Mouse (Mus musculus): ENCODE results near the gene Atp6v1f. TPM values are rescaled to one million over a fixed set of nuclear protein-coding genes. Genes with fewer than 3 reads are reported as not detected.

The Atp6v1f gene
- total RNA-seq (2021): 10 to 100 TPM; 97.8 to 99.2 TPM
- long read RNA-seq, experiment 1, transcript Atp6v1f-201 (2 exons, 703 nt): major isoform, 58 of 58 reads
- long read RNA-seq, experiment 1, partial matches to known transcripts: 0 of 58 reads
- long read RNA-seq, experiment 1, other reads (novel, unspliced or antisense): 0 of 58 reads
- long read RNA-seq, experiment 2, transcript Atp6v1f-201 (2 exons, 703 nt): major isoform, 75 of 76 reads
- long read RNA-seq, experiment 2, partial matches to known transcripts: 1 of 76 reads
- long read RNA-seq, experiment 2, other reads (novel, unspliced or antisense): 0 of 76 reads

DNA sequence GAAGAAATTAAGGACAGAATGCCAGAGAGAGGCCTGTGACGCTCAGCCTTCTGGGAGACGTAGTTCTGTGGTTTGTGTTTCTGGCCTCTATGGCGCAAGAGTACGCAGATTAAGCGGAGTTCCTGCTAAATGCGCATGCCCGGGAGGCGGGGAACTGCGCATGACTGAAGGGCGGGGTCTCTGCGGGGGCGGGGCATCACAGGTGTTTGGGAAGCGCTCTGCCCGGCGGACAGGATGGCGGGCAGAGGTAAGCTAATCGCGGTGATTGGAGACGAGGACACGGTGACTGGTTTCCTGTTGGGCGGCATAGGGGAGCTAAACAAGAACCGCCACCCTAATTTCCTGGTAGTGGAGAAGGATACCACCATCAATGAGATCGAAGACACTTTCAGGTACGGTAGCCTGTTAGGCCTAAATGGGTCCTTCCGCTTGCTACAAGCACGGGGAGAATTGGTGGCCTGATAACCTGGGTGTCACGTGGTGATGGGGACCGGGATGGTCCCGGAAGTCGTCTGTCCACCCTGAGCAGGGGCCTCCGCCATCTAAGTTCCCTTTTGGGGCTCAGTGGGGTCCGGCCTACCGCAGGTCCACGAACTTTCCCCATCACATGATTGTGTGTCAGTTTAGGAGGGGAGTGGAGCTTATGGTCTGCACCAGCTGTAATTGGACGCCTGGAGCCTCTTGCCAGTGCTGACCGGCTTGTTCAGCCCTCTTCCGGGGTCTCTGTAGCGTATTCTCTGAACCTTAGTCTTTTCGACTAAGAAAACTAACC is at the start of gene Atp6v1f:
TSS of gene Atp6v1f (plus strand) at position 136 of the 772 bp plus-strand sequence.
- peak; percentile 94 for DNase-seq
- intact Hi-C loops (cut with DNase I; ENCODE audit: low total_unique reads): no loop called here

DNA sequence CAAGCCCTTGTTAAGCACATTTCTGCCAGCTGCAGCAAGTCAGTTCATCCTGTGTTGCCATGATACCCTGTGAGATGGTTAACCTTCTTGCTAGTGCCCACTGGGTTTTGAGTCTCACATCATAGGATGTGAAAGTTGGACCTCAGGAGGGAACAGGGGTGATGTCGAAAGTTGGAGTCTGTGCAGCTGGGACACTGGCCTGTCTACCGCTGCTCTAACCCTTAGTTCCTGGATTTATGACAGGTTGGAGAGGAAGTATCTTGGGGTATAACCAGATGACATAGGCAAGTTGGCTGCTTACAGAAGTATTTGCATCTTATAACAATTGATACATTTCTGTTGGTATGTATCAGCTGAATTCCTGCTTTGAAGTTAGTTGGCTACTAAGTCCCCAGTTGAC is 46.9 kb upstream of the Atp6v1f start:
- intact Hi-C loops (cut with DNase I; ENCODE audit: low total_unique reads): no loop called here
- DNase-seq: no peak

DNA sequence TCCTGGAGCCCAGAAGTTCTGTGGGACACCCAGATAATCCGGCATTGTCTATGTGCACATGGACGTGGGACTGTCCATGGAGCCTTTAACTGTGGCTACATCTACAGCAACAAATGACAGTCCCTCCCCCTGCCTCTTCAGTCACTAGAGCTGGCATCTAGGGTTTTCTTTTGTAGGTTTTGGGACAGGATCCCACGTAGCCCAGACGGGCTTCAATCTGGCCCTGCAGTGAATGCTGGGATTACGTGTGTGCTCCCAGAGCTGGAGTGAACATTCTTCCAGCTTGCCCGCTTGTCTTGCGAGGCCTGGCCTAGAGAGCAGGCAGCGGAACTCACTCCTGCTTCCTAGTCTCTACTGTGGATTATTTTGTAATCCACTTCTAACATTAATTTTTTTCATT is 42.4 kb upstream of the Atp6v1f start:
- intact Hi-C loops (cut with DNase I; ENCODE audit: low total_unique reads): no loop called here
- no peak for DNase-seq

DNA sequence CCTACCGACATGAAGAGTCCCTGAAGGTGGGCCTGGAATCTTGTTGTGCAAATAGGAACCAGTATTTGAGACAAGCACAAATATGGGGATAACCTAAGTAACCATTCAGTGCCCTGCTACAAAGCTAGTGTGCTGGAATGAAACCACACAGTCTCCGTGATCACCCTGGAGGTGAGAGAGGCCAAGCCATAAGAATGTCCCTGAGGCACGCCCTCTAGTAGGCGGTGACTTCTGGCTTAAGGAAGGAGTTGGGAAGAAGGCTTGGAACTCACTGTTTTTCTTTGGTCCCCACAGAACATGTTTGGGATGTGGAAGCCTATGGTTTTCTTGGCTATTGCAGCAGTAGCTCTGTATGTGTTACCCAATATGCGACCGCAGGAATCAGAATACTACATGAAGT is 41.2 kb upstream of the Atp6v1f start:
- intact Hi-C loops (cut with DNase I; ENCODE audit: low total_unique reads): no loop called here

DNA sequence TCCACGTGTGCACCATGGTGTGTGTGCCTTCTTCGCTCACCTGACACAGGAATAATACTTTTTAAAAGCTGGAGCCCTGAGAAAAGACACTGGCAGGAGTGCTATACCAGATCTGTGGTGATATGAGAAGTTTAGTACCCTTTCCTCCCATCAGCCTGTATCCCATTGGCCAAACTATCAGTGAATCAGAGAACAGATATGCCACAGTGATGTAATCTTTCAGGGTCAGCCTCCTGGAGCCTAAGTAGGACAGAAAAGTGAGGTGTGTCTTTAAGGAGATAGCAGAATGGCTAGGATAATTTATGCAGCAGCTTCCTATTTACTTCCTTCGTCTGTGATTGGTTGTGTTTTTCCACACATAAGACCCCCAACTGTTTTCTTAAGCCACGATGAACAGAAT is 39.3 kb upstream of the Atp6v1f start:
- no peak for DNase-seq

More for the DNA sequence above, 41.2 kb upstream of the Atp6v1f start:
- DNase-seq: no peak

DNA sequence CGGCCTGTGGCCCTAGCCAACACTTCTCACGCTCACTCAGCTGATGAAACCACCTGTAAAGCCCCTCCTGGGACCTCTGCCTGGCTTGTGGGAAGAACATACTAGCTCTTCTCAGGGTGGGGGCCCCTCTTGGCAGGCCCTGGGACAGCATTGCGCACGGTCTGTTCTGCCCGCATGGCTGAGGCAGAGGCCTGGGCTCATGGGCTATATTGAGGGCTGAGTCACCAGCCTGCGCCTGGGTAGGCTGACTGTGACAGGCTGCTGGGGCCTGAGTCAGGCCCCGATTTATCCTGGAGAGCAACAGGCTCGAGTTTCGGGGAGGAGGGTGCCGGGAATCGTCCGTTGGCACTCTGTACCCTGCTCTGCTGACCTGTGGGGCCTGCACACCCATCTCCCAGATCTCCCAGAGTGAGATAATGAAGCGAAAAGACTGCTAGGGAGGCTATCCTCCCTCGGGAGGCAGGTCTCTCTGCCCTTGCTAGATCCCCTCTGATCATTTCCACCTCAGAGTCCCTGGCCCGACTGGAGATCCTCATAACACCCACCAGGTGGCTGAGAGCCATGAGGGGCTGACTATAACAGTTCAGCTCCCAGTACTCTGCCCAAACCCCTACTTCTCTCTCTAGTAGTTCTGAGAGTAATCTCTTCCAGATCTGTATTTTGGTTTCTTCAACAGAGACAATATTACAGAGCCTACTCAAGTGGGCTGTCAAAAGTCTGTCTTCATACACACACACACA is 36.7 kb upstream of the Atp6v1f start:
- intact Hi-C loops (cut with DNase I; ENCODE audit: low total_unique reads): no loop called here
- peak; percentile 69 for DNase-seq

More for the DNA sequence above, 39.3 kb upstream of the Atp6v1f start:
- intact Hi-C loops (cut with DNase I; ENCODE audit: low total_unique reads): no loop called here

DNA sequence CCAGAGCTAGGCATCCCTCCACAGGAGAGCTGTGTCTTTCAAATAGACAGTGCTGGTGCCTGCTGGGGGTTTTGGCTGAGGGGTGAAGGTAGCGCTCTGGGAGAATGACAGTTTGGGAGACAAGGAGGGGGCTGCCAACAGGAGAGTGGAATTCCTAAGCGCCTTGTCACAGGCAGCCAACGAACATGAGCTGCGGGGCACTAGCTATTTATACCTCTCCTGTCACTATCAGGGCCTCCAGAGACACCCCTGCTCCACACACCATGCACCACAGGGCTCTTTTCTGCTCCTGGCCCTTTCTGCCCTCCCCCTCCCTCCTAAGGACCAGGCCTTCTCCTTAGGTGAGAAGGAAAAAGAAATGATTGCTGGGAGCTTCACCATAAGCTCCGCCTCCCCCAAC is 36.0 kb upstream of the Atp6v1f start:
- intact Hi-C loops (cut with DNase I; ENCODE audit: low total_unique reads): no loop called here
- DNase-seq: peak; percentile 59

DNA sequence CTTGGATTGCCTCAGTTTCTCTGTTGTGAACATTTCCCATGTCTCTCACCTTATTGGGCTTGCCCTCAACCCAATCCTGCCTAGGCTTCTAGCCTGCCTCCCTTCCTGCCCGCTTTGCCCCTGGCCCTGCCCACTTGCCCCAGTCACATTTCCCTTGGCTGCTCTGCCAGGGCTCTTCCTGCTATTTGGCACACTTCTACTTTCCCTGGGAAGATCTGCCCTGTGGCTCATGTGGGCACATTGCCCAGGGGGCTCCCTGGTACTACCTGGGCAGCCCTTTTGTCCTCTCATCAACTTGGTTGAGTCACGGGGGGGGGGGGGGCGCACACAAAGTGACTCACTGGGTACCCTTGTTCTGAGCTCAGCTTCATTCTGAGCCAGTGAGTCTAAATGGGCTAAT is 35.4 kb upstream of the Atp6v1f start:
- intact Hi-C loops (cut with DNase I; ENCODE audit: low total_unique reads): no loop called here
- DNase-seq: peak; percentile 36

DNA sequence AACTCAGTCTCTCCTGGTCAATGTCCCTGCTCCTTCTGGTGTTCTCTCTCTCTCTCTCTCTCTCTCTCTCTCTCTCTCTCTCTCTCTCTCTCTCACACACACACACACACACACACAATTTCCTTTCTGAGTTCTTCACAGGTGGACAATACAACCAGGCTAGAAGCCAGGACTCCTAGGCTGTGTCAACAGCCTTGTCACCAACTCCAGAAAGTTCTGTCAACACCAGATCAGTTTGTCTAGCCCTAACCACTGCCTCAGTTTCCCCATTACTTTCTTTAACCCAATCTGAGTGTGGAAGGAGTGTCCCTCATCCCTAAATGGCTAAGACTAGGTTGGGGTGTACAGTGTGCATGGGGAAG is 34.9 kb upstream of the Atp6v1f start:
- intact Hi-C loops (cut with DNase I; ENCODE audit: low total_unique reads): no loop called here
- DNase-seq: no peak

DNA sequence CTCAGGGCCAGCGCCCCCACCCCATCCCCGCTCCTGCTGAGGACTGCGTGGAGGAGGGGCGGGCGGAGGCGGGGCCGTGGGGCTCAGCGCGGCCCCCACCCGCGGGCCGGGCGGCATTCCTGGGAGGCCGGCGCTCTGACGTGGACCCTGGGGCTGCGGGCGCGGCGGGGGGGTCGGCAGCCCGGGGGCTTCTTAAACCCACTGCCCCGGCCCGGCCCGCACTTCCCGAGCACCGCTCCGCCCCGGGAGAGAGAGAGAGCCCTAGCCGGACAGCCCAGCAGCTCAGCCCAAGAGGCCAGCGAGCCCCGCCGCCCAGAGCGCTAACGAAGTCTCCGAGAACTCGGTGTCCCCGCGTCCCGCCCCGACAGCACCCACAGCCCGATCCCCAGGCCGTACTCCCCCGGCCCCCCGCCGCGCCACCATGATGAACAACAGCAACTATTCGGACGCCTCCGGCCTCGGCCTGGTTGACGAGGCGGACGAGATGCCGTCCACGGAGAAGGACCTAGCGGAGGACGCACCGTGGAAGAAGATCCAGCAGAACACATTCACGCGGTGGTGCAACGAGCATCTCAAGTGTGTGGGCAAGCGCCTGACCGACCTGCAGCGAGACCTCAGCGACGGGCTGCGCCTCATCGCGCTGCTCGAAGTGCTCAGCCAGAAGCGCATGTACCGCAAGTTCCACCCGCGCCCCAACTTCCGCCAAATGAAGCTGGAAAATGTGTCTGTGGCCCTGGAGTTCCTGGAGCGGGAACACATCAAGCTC is 34.3 kb upstream of the Atp6v1f start, which contains the start of gene Flnc:
TSS of gene Flnc (plus strand) at position 219 of the 766 bp plus-strand sequence.
- DNase-seq: peak; percentile 74
- intact Hi-C loops (cut with DNase I; ENCODE audit: low total_unique reads): no loop called here

DNA sequence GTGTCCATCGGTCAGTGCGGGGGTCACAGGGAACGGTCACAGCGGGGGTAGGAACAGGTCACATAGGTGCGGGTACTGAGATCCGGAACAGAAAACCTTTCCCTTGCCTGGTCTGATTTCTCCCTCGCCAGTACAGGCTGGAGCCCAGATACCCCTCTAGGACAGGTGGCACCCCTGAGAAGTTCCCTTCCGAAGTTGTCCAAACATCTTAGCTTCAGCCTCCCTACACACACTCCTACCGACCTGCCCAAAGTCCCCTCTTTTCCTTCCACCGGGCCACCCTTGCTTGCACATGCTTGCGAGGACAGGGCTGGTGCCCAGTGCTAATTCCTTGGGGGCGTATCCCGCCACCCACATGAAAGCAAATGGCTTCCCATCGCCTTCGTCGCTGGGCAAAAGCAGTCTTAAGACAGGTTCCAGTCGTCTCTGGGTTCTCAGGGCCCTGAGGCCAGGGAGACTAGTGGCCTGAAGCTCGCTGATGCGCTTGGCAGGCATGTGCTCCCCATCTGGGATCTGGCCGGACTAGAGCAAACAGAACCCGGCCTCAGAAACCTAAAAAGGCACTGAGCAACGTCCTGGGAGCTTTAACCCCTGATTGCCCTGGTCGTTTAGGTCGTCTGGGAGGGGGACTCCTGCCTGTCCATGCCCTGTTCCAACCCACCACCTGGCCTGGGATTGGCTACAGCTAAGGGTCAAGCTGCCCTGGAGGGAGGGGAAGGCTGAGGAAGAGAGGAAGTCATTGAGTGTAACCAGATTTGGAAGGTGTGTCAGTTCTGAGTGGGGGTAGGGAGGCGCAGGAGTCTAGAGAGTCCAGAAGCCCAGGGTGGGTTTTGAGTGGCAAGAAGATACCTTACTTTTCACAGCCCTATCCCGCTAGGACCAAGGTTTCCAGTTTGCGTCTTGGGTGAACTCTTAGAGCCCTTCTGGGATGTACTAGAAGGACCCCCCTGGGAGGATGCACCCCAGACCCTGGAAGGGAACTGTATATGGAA is 33.4 kb upstream of the Atp6v1f start:
- intact Hi-C loops (cut with DNase I; ENCODE audit: low total_unique reads): no loop called here
- peak; percentile 76 for DNase-seq

DNA sequence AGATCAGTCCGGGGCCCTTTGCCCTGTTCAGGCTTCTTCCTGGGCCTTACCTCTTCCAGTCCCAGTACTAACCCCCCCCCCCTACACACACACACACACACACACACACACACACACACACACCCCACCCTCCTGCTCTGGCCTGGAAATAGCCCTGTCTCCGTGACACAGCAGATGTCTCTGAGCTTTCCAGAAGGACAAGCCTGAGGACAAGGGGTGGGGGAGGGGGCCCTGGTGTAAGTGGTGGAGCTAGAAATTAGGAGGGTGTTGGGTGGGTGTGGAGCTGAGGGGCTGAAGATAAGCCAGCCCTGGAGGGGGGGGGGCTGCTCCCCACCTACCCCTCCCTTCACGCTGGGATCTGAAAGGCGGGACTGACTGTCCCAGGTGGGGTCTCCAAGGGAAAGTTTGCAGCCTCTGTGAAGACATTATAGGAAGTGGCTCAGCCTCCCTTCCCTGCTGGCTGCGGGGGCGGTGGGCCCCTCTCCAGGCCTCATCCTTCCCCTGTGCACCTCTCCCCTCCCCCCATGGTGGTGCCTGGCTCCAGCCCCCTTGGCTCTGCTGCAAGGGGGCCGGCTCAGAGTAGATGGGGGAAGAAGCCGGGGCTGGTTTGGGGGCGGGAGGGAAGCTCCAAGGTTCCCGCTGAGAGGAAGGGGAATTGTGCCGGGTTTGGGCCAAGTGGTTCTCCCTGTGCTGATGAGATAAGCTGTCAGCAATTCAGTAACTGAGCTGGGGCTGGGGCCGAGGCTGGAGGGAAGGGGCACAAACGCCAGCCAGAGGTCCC is 32.4 kb upstream of the Atp6v1f start:
- peak; percentile 88 for DNase-seq
- intact Hi-C loops (cut with DNase I; ENCODE audit: low total_unique reads): no loop called here

DNA sequence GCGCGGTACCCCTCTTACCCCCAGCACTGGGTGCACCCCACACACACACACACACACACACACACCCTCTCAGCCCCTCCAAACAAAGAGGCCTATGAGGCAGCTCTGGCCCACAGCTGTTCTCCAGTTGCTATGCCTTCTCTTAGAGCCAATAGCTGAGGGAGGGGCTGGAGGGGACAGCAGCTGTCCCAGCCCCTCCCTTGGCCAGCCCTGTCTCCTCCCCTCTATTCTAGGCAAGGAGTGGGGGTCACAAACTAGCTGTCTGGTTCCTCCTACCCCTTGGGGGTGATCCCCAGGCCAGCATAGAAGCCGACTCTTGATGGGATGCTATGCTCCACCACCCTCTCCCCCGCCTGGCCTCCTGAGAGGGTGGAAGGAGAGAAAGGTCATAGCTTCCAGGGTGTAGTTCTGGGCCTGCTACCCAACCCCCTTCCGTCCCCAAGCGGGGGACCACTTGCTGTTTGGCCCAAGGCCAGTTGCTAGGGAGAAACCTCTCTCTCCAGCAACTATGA is 31.5 kb upstream of the Atp6v1f start:
- DNase-seq: peak; percentile 73
- intact Hi-C loops (cut with DNase I; ENCODE audit: low total_unique reads): no loop called here

DNA sequence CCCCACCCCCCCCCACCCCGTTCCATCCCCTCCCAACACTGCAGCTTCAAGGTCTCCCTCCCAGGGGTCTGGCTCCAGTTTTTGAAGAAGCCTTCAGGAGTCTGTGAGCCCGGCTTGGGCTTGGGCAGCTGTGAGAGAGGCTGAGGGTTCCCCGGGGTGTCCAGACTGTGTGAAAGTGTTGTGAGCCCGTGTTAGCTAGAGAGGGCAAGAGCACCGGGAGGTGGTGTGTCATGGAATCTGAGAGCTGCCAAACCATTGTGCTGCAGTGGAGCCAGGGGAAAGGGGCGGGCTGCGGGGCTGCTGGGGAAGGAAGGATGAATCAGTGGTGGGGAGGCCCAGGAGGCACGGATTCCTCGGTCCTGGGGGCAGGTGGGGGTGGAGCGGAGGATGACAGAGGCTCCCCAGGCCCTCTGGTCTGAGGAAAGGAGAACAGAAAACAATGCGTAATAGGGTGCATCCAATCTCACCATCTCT is 31.0 kb upstream of the Atp6v1f start:
- intact Hi-C loops (cut with DNase I; ENCODE audit: low total_unique reads): no loop called here
- DNase-seq: peak; percentile 84

DNA sequence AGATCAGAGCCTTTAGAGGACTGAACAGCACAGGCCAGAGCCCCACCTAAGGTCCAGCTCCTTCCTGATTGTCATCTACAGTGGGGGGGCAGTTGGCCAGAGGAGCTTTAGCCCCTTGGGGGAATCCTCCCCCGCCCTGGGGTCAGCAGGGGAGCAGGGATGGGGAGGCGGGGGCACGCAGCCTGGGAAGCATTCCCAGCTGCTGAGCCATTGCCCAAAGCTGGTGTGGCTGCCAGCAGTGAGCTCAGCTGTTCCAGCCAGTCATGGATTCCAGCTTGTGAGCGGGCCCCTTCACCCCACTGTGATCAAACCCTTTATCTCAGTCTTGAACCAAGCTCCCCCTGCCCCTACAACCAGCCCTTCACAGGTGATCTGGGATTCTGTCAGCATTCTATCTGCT is 28.3 kb upstream of the Atp6v1f start:
- intact Hi-C loops (cut with DNase I; ENCODE audit: low total_unique reads): no loop called here
- peak; percentile 76 for DNase-seq

DNA sequence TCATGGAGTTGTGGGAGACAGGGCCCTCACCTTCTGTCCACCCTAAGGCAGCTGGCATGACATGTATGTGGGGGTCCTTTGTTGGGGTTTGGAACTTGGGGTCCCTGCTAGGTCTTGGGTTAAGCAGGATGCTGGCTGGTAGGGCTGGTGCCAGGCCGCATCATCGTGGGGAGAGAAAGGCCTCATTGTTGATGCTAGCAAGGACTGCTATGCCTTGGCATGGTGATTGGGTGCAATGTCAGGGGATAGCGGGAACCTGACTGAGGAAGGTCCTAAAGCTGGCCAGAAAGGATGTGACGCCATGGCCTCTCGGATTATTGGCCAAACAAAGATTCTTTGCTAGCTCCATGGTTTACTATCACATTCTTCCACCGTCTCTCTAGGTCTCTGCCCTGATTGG is 27.7 kb upstream of the Atp6v1f start:
- intact Hi-C loops (cut with DNase I; ENCODE audit: low total_unique reads): no loop called here
- DNase-seq: no peak

DNA sequence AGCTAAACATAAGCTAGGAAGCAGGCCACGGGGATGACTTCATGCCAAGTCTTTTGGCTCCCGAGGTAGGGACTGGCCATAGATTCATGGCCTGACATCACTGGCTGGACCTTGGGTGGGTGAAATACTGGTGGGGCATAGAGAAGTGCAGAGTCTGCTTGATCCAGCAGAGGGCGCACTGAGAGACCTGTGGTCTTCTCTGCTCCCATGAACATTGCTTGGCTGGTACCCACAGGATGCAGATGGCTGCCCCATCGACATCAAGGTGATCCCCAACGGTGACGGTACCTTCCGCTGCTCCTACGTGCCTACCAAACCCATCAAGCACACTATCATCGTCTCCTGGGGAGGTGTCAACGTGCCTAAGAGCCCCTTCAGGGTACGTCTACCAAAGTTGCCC is 22.7 kb upstream of the Atp6v1f start:
- intact Hi-C loops (cut with DNase I; ENCODE audit: low total_unique reads): no loop called here
- peak; percentile 58 for DNase-seq
